Mouse (Mus musculus) lung, postnatal 0 days (tissue): ENCODE measurements around the gene Csrp2.

ENCODE experiments used
- CTCF ChIP-seq: IDR thresholded peaks from 2 replicates; pipeline ENCODE4 v1.5.1; 2016; ENCODE audit warnings: antibody characterized with exemption, mild to moderate bottlenecking
- EP300 ChIP-seq: IDR thresholded peaks from 2 replicates; pipeline ENCODE4 v1.6.1; 2016; ENCODE audit warnings: antibody characterized with exemption, mild to moderate bottlenecking, control low read depth

- no peak for TF ChIP-seq CTCF
- TF ChIP-seq EP300: no peak
These were observed 19.7 kb upstream of the Csrp2 start for GRCm38 (mm10) chr10:110899744-110900501.
